Mouse (Mus musculus) midbrain, embryonic 10.5 days (tissue): ENCODE results near the gene Sema6d. TPM values are rescaled to one million over a fixed set of nuclear protein-coding genes. Genes with fewer than 3 reads are reported as not detected.
"Not testable (repeated sequence)": the region's sequence is repeated elsewhere in the genome, so short reads cannot be mapped to it uniquely, and the experiment has no call there.

Experiments
- DNase-seq: peaks from one replicate; pipeline ENCODE4 v3.0.0-alpha.2; 2017; ENCODE audit warnings: low spot score
- H3K27ac ChIP-seq: fragments of 300-500 bp; sonication (generic); replicated peaks from 2 replicates; pipeline ENCODE4 v1.5.1; 2016; ENCODE audit warnings: mild to moderate bottlenecking
- H3K27me3 ChIP-seq: fragments of 300-500 bp; sonication (generic); 2 replicates; pipeline ENCODE4 v1.6.1; 2016; ENCODE audit warnings: low read depth, mild to moderate bottlenecking; ENCODE audit not compliant: poor library complexity, severe bottlenecking
- H3K36me3 ChIP-seq: fragments of 300-500 bp; sonication (generic); 2 replicates; pipeline ENCODE4 v1.6.1; 2016; ENCODE audit warnings: mild to moderate bottlenecking, moderate library complexity
- H3K4me1 ChIP-seq: fragments of 300-500 bp; sonication (generic); 2 replicates; pipeline ENCODE4 v1.6.1; 2016
- H3K4me3 ChIP-seq: fragments of 300-500 bp; sonication (generic); 2 replicates; pipeline ENCODE4 v1.5.1; 2016; ENCODE audit warnings: mild to moderate bottlenecking, moderate library complexity
- H3K9me3 ChIP-seq: fragments of 300-500 bp; sonication (generic); replicated peaks from 2 replicates; pipeline ENCODE4 v1.6.1; 2016; ENCODE audit warnings: mild to moderate bottlenecking
- WGBS: fragments of 180-500 bp; shearing (Covaris S2); methylation state at CpG from one replicate; pipeline ENCODE4 v1.1.7; 2016; 5-methylcytosine and 5-hydroxymethylcytosine counted together
- polyA plus RNA-seq: library from polyadenylated mRNA; unstranded; fragments of >200 nt; fragmentation: Nextera tagmentation; extraction: Ambion mirVana; gene quantifications from 2 replicates; pipeline ENCODE4 v1.2.1, GENCODE M21; 2016

Sema6d gene
- polyA plus RNA-seq, 1 experiment from 2014 or later, result 7.7 TPM

DNA sequence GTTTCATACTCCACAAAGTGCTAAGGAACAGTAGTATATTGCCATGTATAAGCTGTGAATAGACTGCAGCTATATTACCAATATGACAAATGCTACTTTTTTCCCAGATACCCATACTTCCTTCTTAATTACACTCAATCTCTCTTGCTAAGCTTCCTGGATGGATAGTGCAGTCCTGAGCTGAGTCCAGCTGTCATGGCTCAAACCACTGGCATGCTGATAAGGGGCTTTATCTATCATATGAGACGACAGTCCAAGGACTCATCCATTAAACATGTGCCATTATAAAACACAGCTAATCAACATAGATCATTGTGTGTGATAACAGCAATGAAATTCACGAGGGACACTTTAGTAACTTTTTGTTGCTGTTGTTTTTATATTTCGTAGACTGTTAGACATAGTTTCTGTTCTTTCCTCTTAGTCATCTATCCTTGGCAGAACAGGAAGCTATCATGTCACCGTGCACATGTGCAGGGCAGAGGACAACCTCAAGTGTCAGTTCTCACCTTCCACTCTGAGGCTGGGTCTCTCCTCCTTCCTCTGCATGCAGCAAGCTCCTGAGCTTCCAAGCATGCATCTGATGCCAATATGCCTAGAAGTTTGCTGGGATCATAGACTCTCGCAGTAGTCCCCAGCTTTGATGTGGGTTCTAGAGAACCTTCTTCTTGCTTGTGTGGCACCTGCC is 232.9 kb downstream of the Sema6d start:
- WGBS, result 91% methylated on average over 5 of the region's 5 CpGs
- no peaks in the 10 kb centered on the region for H3K27me3 ChIP-seq
- H3K36me3 ChIP-seq, result no peaks in the 10 kb centered on the region
- no peaks in the 10 kb centered on the region for H3K9me3 ChIP-seq
- no peak overlapping the region for H3K27ac ChIP-seq
- DNase-seq, result no peak
- H3K4me3 ChIP-seq, result no peak overlapping the region
- H3K4me1 ChIP-seq, result no peaks in the 10 kb centered on the region

DNA sequence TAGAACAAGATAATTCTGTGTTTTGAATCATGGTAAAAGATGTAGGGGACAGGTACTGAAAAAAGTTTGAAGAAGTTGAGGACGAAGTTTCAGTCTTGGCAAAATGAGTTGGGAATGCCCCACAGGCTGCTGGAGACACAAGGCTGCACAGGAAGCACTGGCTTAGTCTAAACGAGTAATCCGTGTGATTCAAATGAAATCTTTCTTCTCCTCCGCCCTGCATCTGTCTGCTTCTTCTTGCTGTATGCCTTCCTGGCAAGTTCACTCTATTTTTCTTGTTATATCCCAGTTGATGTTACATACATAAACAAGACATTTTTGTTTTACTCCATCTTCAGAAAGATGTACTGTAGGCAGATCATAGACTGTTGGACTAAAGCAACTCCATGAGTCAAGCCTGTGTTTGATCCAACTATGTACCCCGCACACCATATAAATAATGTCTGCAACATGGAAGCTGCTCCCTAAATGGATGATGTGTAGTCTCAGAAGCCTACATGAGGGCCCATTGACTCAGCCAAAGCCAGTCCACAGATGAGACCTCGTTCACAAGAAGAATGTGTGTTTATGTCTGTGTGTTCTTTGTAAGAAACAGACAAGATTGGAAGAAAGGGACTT is 234.4 kb downstream of the Sema6d start:
- no peak overlapping the region for H3K4me3 ChIP-seq
- no peak for DNase-seq
- no peaks in the 10 kb centered on the region for H3K4me1 ChIP-seq
- H3K27ac ChIP-seq, result no peak overlapping the region
- no peaks in the 10 kb centered on the region for H3K9me3 ChIP-seq
- no peaks in the 10 kb centered on the region for H3K36me3 ChIP-seq
- WGBS, result 86% methylated on average over 6 of the region's 6 CpGs
- no peaks in the 10 kb centered on the region for H3K27me3 ChIP-seq

DNA sequence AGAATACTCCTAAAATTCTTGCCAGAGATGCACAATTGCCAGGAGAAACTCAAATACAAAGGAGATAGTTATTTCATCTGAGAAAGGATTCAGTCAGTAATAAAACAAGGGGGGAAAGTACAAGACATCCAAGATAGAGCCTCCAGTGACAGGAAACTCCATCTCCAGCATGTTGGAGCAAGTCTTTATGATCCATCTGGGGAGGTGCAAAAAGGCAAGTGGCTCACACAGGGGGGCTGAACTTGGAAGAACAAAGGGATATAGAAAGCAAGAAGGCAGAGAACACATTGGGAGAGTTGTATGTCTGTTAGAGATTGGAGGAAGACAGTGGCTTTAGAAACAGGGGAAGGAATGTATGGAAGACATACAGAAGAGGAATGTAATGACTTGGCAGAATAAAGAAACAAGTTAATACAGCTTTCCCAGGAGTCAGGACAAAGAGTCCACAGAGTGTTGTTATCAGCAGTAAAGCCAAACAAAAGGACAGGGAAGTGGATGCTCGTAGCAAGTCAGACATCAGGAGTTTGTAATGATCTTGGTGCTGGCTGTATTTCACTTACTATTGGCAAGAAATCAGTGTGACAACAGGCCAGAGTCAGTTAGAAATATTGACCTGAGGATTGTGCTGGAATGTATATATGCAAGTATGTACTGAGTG is 239.8 kb downstream of the Sema6d start:
- no peaks in the 10 kb centered on the region for H3K36me3 ChIP-seq
- H3K4me1 ChIP-seq, result no peaks in the 10 kb centered on the region
- H3K9me3 ChIP-seq, result no peaks in the 10 kb centered on the region
- no peaks in the 10 kb centered on the region for H3K27me3 ChIP-seq
- no peak overlapping the region for H3K27ac ChIP-seq
- H3K4me3 ChIP-seq, result no peak overlapping the region
- 75% methylated on average over 1 of the region's 1 CpGs for WGBS
- no peak for DNase-seq

DNA sequence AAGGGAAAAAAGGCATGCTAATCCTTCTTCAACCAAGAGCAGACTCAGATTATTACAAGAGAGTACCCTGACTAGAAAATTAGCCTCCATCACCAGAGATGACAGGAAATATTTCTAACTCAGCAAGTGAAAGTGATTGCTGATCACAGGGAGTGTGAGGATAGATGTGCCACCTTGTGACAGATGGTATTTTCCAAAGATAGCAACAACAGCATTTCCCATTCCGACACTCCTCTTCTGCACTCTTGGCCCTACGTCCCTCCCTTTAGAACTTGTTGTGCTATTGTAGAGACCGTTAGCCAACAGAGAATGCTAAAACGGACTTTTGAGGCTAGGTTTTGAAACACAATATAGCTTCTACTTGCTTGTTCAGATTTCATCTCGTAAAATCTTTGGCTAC is 243.1 kb downstream of the Sema6d start:
- Histone ChIP-seq H3K4me1 (no peaks in the 10 kb centered on the region), H3K27ac (no peak overlapping the region), H3K36me3 (no peaks in the 10 kb centered on the region), H3K27me3 (no peaks in the 10 kb centered on the region), H3K4me3 (no peak overlapping the region), H3K9me3 (no peaks in the 10 kb centered on the region)
- WGBS, result 93% methylated on average over 5 of the region's 5 CpGs
- no peak for DNase-seq

DNA sequence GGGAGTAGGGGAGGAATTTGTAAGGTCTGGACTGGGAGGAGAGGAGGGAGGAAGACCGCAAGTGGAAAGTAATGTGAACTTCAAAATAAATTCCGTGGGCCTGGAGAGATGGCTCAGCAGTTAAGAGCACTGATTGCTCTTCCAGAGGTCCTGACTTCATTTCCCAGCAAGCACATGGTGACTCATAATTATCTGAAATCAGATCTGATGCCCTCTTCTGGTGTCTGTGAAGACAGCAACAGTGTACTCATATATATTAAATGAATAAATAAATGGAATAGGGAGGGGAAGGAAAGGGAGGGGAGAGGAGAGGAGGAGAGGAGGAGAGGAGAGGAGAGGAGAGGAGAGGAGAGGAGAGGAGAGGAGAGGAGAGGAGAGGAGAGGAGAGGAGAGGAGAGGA is 244.9 kb downstream of the Sema6d start:
- H3K27me3 ChIP-seq, H3K4me1 ChIP-seq, H3K27ac ChIP-seq, H3K4me3 ChIP-seq, H3K36me3 ChIP-seq, DNase-seq, H3K9me3 ChIP-seq: not testable (repeated sequence)
- WGBS, result 87% methylated on average over 2 of the region's 2 CpGs

DNA sequence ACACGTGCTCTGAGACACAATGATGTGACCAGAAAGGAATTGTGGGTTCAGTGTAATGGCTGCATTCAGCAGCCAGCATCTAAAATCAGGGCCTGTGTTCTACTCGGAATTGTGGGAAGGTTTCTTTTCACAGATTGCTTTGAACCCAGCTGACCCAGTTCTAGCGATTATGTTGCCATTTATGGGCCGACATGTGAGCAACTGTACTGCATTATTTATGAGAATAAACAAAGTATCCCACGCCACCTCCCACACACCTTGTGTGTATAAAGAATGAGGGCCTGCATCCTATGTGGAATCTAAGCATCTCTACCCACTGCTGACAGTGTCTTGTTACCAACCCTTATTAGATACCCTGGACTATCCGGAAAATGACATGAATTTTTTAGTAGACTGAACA is 248.5 kb downstream of the Sema6d start:
- no peak overlapping the region for H3K4me3 ChIP-seq
- H3K36me3 ChIP-seq, result no peaks in the 10 kb centered on the region
- no peak overlapping the region for H3K27ac ChIP-seq
- H3K9me3 ChIP-seq, result no peaks in the 10 kb centered on the region
- no peaks in the 10 kb centered on the region for H3K4me1 ChIP-seq
- WGBS, result 91% methylated on average over 6 of the region's 6 CpGs
- DNase-seq, result no peak
- no peaks in the 10 kb centered on the region for H3K27me3 ChIP-seq

DNA sequence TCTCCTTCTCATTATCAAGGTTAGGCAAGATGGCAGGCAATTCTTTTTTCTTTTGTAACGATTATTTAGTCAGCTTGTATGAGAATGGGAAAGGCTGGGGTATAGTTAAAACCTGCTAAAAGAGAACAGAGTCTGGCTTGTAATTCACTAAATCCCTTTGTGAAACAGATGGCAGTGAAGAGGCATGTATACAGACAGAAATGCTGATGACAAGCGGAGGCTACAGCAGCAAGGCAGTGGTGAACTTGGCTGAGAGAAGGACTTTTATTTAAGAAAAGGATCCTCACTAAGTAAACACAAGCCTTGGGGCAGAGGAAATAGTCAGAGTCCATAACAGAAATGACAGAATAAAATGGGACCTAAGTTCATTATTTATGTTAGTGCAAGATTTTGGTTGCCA is 264.4 kb downstream of the Sema6d start:
- Histone ChIP-seq H3K36me3 (no peaks in the 10 kb centered on the region), H3K27ac (no peak overlapping the region), H3K9me3 (no peaks in the 10 kb centered on the region), H3K27me3 (no peaks in the 10 kb centered on the region), H3K4me1 (no peaks in the 10 kb centered on the region), H3K4me3 (no peak overlapping the region)
- 93% methylated on average over 2 of the region's 2 CpGs for WGBS
- DNase-seq, result no peak

DNA sequence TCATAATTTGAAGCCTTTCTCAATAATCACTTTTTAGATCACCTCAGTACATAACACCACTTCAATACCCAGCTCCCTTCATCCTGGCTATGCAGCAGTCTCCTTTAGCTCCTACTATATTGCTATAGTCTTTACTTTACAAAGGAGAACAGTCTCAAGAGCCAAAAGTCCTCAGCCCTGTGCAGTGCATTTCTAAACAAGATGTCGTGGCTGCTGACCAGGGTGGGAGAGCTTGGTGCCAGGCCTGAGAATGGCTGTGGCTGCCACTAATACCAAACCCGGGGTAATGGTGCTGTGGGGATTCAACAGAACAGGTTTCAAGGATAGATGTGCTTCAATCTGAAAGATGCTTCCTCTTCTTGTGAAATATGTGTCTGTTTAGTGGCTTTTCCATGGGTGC is 264.9 kb downstream of the Sema6d start:
- no peak for DNase-seq
- Histone ChIP-seq H3K4me1 (no peaks in the 10 kb centered on the region), H3K4me3 (no peak overlapping the region), H3K27me3 (no peaks in the 10 kb centered on the region), H3K9me3 (no peaks in the 10 kb centered on the region), H3K27ac (no peak overlapping the region), H3K36me3 (no peaks in the 10 kb centered on the region)
- 83% methylated on average over 2 of the region's 2 CpGs for WGBS

DNA sequence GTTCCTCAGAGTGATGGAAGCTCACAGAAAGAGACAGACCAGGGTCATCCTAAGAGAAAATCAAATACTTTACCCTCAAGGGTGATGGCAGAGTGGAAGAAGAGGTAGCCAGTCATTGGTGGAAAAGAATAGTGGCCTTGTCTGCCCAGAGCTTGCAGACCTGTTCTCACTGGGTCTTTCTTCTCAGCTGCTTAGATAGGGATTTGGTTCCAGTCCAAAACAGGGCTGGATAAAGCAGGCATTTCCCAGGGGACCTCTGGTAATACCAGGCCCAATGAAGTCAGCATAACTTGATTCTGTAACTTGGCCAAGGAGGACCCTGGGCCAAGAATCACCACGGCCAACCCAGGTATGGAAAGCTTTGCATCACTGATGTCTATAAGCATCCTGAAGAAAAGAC is 279.5 kb downstream of the Sema6d start:
- Histone ChIP-seq H3K27ac (no peak overlapping the region), H3K4me1 (no peaks in the 10 kb centered on the region), H3K27me3 (no peaks in the 10 kb centered on the region), H3K4me3 (no peak overlapping the region), H3K36me3 (no peaks in the 10 kb centered on the region), H3K9me3 (no peaks in the 10 kb centered on the region)
- 86% methylated on average over 1 of the region's 1 CpGs for WGBS
- no peak for DNase-seq

DNA sequence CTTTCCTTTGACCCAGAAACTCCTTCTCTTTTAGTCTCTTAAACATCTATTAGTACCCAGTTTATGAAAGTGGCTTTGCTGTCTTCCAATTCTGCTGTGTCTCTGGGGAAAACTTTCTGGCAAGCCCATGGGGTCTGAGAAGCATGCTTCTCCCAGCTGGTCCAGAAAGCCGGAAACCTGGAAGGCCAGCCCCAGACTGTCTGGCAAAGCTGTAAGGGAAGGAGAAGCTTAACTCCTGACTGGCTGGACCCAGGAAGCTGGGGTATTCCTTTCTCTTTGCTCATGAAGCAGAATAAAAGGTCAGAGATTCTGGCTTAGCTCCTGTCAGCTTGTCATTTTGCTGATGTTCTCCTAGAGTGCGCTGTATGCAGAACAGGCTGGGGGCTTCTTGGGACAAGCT is 280.2 kb downstream of the Sema6d start:
- Histone ChIP-seq H3K4me3 (no peak overlapping the region), H3K27me3 (no peaks in the 10 kb centered on the region), H3K27ac (no peak overlapping the region), H3K4me1 (no peaks in the 10 kb centered on the region), H3K9me3 (no peaks in the 10 kb centered on the region), H3K36me3 (no peaks in the 10 kb centered on the region)
- DNase-seq, result no peak
- 59% methylated on average over 2 of the region's 2 CpGs for WGBS

DNA sequence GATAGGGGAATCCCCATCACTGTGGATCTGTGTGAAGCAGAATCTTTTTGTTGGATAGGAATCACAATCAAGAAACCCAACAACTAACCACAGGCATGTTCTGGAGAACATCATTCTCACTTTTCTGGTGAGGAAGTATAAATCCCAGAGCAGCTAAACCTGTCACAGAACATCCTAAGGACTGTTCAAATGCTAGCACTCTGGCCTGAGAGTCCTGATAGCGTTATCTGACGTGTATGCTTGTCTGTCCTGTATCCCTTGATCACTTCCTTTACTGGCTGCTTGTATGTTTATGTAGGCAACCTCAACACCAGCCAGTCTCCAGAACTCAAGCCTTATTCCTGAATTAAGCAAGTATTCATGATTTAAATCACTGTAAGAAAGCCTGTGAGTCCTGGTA is 281.6 kb downstream of the Sema6d start:
- Histone ChIP-seq H3K27me3 (no peaks in the 10 kb centered on the region), H3K27ac (no peak overlapping the region), H3K9me3 (no peaks in the 10 kb centered on the region), H3K4me3 (no peak overlapping the region), H3K36me3 (no peaks in the 10 kb centered on the region), H3K4me1 (no peaks in the 10 kb centered on the region)
- WGBS, result 78% methylated on average over 2 of the region's 2 CpGs
- no peak for DNase-seq

DNA sequence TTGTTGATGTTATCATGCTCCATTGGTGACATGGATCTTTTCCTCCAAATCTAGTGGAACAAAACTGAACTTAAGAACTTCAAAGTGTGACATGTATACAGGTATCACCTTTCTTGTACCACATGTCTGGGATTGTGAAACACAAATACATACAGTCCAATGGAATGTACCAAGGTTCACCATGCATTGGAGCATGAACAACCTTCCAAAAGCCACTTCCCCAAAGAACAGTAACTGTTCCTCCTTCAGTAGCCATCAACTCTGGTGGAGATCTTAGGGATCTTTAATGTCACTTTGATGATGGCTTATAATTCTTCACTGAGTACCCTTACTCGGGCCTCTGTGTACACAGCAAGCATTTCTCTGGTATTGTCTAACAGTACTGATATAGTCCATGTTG is 295.3 kb downstream of the Sema6d start:
- WGBS, result 83% methylated on average over 1 of the region's 1 CpGs

DNA sequence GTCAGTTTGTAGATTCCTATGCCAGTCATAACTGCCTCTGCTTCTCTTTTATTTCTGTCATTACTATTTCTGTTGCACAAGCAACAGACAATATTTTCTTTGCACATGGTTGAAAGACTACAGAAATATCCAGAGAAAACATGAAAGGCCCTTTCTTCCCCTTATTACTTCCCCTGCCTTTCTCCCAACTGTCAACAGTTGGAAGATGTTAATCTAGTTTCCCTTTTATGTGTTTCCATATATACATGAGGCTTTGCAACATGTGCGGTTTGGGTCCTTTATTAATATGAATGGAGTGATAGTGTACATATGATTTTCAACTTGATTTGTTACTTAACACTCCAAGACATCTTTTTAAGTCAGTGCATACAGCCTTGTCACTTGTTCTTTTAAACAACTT is 296.0 kb downstream of the Sema6d start:
- no peaks in the 10 kb centered on the region for H3K36me3 ChIP-seq
- H3K27ac ChIP-seq, result no peak overlapping the region
- no peak overlapping the region for H3K4me3 ChIP-seq
- no peaks in the 10 kb centered on the region for H3K27me3 ChIP-seq
- no peak for DNase-seq
- H3K9me3 ChIP-seq, result no peaks in the 10 kb centered on the region
- no peaks in the 10 kb centered on the region for H3K4me1 ChIP-seq
- 92% methylated on average over 1 of the region's 1 CpGs for WGBS

More for the DNA sequence above, 295.3 kb downstream of the Sema6d start:
- H3K36me3 ChIP-seq, result no peaks in the 10 kb centered on the region
- H3K9me3 ChIP-seq, result no peaks in the 10 kb centered on the region
- DNase-seq, result no peak
- no peaks in the 10 kb centered on the region for H3K4me1 ChIP-seq
- H3K4me3 ChIP-seq, result no peak overlapping the region
- no peak overlapping the region for H3K27ac ChIP-seq
- H3K27me3 ChIP-seq, result no peaks in the 10 kb centered on the region
